Mouse (Mus musculus) forebrain, embryonic 13.5 days (tissue): ENCODE data around the gene Klhl8. TPM values are rescaled to one million over a fixed set of nuclear protein-coding genes. Genes with fewer than 3 reads are reported as not detected.
A peak's percentile ranks its signal among the peaks of the same experiment; 100 is the strongest.

Experiments used
- ATAC-seq: fragments of 200-750 bp; cut with Nextera tagmentation; 2 replicates; pipeline ENCODE4 v1.8.0; 2017
- H3K27ac ChIP-seq: fragments of 300-500 bp; sonication (generic); 2 replicates; pipeline ENCODE4 v1.5.1; 2015; ENCODE audit warnings: inconsistent platforms, mild to moderate bottlenecking, moderate library complexity
- H3K27me3 ChIP-seq: fragments of 300-500 bp; sonication (generic); 2 replicates; pipeline ENCODE4 v1.6.1; 2015; ENCODE audit warnings: mild to moderate bottlenecking, inconsistent platforms
- H3K36me3 ChIP-seq: fragments of 300-500 bp; sonication (generic); 2 replicates; pipeline ENCODE4 v1.6.1; 2015; ENCODE audit warnings: mild to moderate bottlenecking, inconsistent platforms; ENCODE audit not compliant: poor library complexity, severe bottlenecking
- H3K4me1 ChIP-seq: fragments of 300-500 bp; sonication (generic); 2 replicates; pipeline ENCODE4 v1.6.1; 2015; ENCODE audit warnings: inconsistent platforms
- H3K4me2 ChIP-seq: fragments of 300-500 bp; sonication (generic); 2 replicates; pipeline ENCODE4 v1.6.1; 2015; ENCODE audit warnings: inconsistent platforms, mild to moderate bottlenecking, moderate library complexity
- H3K4me3 ChIP-seq: fragments of 300-500 bp; sonication (generic); 2 replicates; pipeline ENCODE4 v1.5.1; 2015; ENCODE audit warnings: mild to moderate bottlenecking, inconsistent platforms
- H3K9ac ChIP-seq: fragments of 300-500 bp; sonication (generic); 2 replicates; pipeline ENCODE4 v1.6.1; 2015; ENCODE audit warnings: mild to moderate bottlenecking, inconsistent platforms
- H3K9me3 ChIP-seq: fragments of 300-500 bp; sonication (generic); replicated peaks from 2 replicates; pipeline ENCODE4 v1.6.1; 2016; ENCODE audit warnings: inconsistent platforms
- WGBS: fragments of 180-500 bp; shearing (Covaris S2); methylation state at CpG from one replicate; pipeline ENCODE4 v1.1.7; 2015; 5-methylcytosine and 5-hydroxymethylcytosine counted together
- polyA plus RNA-seq: library from polyadenylated mRNA; unstranded; fragments of >200 nt; fragmentation: Nextera tagmentation; extraction: Ambion mirVana; gene quantifications from 2 replicates; pipeline ENCODE4 v1.2.1, GENCODE M21; 2015

The Klhl8 gene
- polyA plus RNA-seq, 1 experiment from 2014 or later, result 25.3 TPM

DNA sequence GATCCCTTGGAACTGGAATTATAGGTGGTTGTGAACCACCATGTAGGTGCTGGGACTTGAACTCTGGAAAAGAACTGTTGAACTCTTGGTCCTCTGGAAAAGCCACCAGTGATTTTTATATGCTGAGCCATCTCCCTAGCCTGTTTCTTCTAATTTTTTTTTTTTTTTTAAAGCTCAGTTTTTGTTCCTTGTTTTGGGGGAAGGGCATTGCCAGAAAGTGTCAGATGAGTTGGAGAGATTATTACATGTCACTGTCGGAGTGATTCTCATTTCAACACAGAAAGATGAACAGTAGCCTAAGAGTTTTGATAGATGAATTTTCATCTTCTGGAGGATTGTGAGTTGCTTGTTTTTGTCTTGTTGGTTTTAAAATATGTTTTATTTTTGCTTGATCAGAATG, 91.4 kb downstream of the Klhl8 start:
- H3K27ac ChIP-seq, result no peak overlapping the region
- WGBS, result 98% methylated on average over 1 of the region's 1 CpGs
- no peaks in the 10 kb centered on the region for H3K9me3 ChIP-seq
- no peak overlapping the region for H3K4me2 ChIP-seq
- H3K27me3 ChIP-seq, result no peaks in the 10 kb centered on the region
- H3K4me1 ChIP-seq, result no peaks in the 10 kb centered on the region
- no peaks in the 10 kb centered on the region for H3K36me3 ChIP-seq
- no peak for ATAC-seq
- H3K9ac ChIP-seq, result no peak overlapping the region
- no peak overlapping the region for H3K4me3 ChIP-seq

DNA sequence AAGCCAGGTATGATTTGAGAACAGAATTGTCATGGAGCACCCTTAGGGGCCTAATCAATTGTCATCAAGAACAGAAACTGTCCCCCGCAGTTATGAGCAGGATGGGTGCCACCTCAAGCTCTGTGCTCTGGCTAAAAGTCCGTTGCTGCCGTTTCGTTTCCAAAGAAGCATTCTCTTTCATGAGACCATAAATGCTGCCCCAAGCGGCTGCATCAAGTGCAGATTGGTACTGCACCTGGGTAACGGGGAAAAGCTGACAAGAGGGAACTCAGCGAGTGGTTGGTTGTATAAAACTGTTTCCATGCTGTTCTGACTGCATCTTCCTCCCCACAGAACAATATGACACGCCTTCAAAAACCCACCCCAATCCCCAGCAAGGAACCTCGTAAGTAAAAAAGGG, 92.5 kb downstream of the Klhl8 start:
- 89% methylated on average over 9 of the region's 9 CpGs for WGBS
- no peaks in the 10 kb centered on the region for H3K36me3 ChIP-seq
- H3K9me3 ChIP-seq, result no peaks in the 10 kb centered on the region
- H3K27me3 ChIP-seq, result no peaks in the 10 kb centered on the region
- H3K9ac ChIP-seq, result no peak overlapping the region
- no peaks in the 10 kb centered on the region for H3K4me1 ChIP-seq
- ATAC-seq, result no peak
- H3K27ac ChIP-seq, result no peak overlapping the region
- H3K4me2 ChIP-seq, result no peak overlapping the region
- H3K4me3 ChIP-seq, result no peak overlapping the region

DNA sequence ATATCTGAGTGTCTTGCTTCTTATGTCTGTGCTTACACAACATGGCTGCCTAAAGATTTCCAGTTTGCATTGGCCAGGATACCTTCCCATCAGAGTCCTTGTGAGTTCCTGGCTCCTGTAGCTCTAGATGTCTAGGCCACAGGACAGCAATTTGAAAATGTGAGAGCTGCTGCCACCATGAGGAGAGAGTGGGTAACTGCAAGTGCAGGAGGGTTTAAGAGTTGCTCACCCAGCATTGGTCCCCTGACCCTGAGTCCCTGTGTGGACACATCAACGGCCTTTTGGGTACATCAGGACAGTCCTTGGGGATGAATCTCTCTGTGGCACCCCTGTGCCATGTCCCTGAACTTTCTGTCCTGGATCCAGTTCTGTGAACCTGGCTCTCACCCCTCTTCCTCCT, 93.3 kb downstream of the Klhl8 start:
- Histone ChIP-seq H3K4me1 (no peaks in the 10 kb centered on the region), H3K4me2 (no peak overlapping the region), H3K9me3 (no peaks in the 10 kb centered on the region), H3K36me3 (no peaks in the 10 kb centered on the region), H3K27ac (no peak overlapping the region), H3K9ac (no peak overlapping the region), H3K27me3 (no peaks in the 10 kb centered on the region), H3K4me3 (no peak overlapping the region)
- ATAC-seq, result peak; percentile 68
- 50% methylated on average over 1 of the region's 1 CpGs for WGBS

DNA sequence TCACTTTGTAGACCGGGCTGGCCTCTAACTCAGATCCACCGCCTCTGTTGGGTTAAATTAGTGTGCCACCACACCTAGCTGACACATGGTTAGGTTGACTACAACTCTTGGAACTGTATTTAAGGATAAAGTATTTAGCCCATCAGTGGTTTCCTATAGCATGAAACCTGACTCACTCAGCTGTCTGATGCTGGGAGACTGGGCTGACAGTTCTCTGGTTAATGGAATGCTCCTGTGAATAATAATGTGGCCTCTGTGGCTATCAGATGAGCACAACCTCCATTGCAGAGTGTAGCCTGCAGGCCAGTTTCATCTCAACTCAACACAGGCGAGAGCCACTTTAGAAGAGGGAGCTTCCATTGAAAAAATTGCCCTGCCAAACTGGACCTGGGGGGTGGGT, 94.3 kb downstream of the Klhl8 start:
- no peak overlapping the region for H3K4me2 ChIP-seq
- 86% methylated on average over 3 of the region's 3 CpGs for WGBS
- H3K9ac ChIP-seq, result no peak overlapping the region
- no peak for ATAC-seq
- H3K36me3 ChIP-seq, result no peaks in the 10 kb centered on the region
- H3K9me3 ChIP-seq, result no peaks in the 10 kb centered on the region
- H3K27me3 ChIP-seq, result no peaks in the 10 kb centered on the region
- no peaks in the 10 kb centered on the region for H3K4me1 ChIP-seq
- H3K27ac ChIP-seq, result no peak overlapping the region
- H3K4me3 ChIP-seq, result no peak overlapping the region

DNA sequence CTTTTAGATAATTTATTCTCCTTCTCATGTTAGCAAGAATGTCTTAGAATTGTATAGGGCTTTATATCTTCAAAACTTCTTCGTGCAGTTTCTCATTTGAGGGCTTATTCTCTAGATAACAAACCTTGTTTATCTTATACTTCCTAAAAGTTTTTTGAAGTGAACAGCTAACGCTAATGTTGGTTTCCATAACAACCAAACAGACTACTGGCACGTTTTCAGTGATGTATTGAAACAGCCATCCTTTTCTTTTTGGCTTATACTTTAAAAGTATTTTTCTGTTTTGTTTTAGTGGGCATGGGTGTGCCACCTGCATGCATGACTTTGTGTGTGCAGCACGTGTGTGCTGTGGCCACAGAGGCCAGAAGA, 95.8 kb downstream of the Klhl8 start:
- Histone ChIP-seq H3K27me3 (no peaks in the 10 kb centered on the region), H3K4me2 (no peak overlapping the region), H3K36me3 (no peaks in the 10 kb centered on the region), H3K4me3 (no peak overlapping the region), H3K9ac (no peak overlapping the region), H3K4me1 (no peaks in the 10 kb centered on the region), H3K9me3 (no peaks in the 10 kb centered on the region), H3K27ac (no peak overlapping the region)
- no peak for ATAC-seq
- 52% methylated on average over 4 of the region's 4 CpGs for WGBS

DNA sequence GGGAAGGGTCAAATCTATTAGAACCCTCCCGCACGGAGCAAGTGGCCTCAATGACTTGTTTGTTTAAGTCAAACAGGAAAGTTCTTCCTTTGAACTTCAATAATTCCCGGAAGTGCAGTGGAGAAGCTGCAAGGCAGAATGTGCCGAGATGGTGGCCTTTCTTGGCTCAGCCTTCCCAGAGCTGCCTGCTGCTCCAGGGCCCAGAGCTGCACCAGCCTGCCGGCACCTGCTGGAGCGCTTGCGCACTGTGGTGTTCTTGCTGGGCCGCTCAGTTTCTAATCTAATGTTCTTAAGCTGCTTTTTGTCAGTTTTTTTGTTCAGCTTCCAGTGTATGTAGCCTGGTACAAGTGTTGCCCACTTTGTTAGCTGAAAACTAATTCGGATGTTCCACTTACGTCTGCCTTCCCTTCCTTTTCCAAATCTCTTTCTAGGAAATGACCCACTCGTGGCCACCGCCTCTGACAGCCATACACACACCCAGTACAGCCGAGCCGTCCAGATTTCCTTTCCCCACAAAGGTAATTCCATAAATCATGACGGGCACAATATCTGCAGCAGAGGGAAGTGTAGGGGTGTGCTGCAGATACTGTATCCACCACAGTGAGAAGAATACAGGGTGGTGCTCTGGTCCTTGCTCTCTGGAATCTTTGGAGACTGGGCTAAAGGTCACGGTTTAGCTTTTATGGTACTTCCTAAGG, 96.4 kb downstream of the Klhl8 start:
- no peaks in the 10 kb centered on the region for H3K9me3 ChIP-seq
- no peaks in the 10 kb centered on the region for H3K27me3 ChIP-seq
- H3K27ac ChIP-seq, result no peak overlapping the region
- no peaks in the 10 kb centered on the region for H3K36me3 ChIP-seq
- H3K4me3 ChIP-seq, result no peak overlapping the region
- H3K4me1 ChIP-seq, result no peaks in the 10 kb centered on the region
- 0 out of 2 replicates have a peak, but pooled peaks have one; percentile 30 for ATAC-seq
- WGBS, result 61% methylated on average over 16 of the region's 16 CpGs
- no peak overlapping the region for H3K4me2 ChIP-seq
- no peak overlapping the region for H3K9ac ChIP-seq

DNA sequence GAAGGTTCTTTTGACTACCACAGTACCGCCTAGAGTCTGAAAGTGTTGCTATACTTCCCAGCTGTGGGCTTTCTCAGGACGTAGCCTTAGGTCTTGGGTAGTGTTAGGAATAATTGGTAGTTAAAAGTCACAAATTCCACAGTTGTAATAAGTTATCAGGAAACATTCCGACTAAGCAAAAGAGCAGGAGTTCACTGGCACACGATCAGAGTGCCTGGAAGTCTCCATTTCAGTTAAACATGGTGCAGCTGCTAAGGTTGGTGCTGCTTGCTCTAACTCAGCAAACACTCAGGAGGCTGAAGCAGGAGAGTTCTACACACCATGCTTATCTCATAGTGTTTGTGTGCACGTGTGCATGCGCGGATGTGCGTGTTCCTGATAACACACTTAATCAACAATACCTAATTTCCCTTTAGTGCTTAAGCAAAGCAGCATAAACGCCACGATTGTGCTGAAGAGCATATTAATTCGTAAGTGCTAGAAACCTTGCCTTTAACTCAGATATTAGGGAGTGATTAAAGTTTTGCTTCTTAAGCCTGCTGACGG, 97.0 kb downstream of the Klhl8 start:
- Histone ChIP-seq H3K27ac (no peak overlapping the region), H3K4me1 (no peaks in the 10 kb centered on the region), H3K9me3 (no peaks in the 10 kb centered on the region), H3K4me2 (no peak overlapping the region), H3K27me3 (no peaks in the 10 kb centered on the region), H3K4me3 (no peak overlapping the region), H3K9ac (no peak overlapping the region), H3K36me3 (no peaks in the 10 kb centered on the region)
- ATAC-seq, result no peak
- 87% methylated on average over 12 of the region's 12 CpGs for WGBS

DNA sequence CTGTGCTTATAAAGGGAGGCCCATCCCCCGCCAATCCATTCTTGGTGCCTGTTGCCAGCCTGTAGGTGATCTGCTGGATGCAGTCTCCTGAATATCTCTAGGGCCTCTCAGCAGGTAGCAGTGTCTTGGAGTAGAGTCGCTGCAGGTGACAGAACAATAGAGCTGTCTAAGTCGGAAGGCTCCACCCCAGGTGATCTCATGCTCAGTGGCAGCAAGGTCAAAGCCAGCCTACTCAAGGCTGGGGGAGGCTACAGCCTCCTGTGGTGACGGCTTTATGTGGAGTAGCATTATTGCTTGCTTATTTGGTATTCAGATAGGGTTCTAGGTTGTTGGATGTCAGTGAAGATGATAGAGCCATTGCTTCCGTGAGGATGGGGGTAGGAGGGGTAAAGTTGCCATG, 97.8 kb downstream of the Klhl8 start:
- ATAC-seq, result no peak
- no peaks in the 10 kb centered on the region for H3K9me3 ChIP-seq
- WGBS, result 75% methylated on average over 5 of the region's 5 CpGs
- no peak overlapping the region for H3K27ac ChIP-seq
- H3K4me3 ChIP-seq, result no peak overlapping the region
- no peak overlapping the region for H3K9ac ChIP-seq
- no peaks in the 10 kb centered on the region for H3K27me3 ChIP-seq
- no peak overlapping the region for H3K4me2 ChIP-seq
- H3K4me1 ChIP-seq, result no peaks in the 10 kb centered on the region
- H3K36me3 ChIP-seq, result no peaks in the 10 kb centered on the region

Other genes starting within 250 kb of the Klhl8 start
- 1.8 and 2.0 TPM in 2 replicates for gene Aff1, start 218.9 kb downstream of the Klhl8 start, polyA plus RNA-seq
- not detected in 2 replicates for gene Hsd17b13, start 66.2 kb upstream of the Klhl8 start, polyA plus RNA-seq
- 0.77 and 1.1 TPM in 2 replicates for gene Hsd17b11, start 110.7 kb upstream of the Klhl8 start, polyA plus RNA-seq
- gene Nudt9, start 135.0 kb upstream of the Klhl8 start, polyA plus RNA-seq, result 50.9 and 53.3 TPM in 2 replicates
- not detected in 2 replicates for gene Gm17660, start 166.3 kb upstream of the Klhl8 start, polyA plus RNA-seq
- gene Sparcl1, start 202.5 kb upstream of the Klhl8 start, polyA plus RNA-seq, result 34.7 and 41.3 TPM in 2 replicates